Mouse (Mus musculus) small intestine, adult 2 months (tissue): ENCODE results near the gene Racgap1. TPM values are rescaled to one million over a fixed set of nuclear protein-coding genes. Genes with fewer than 3 reads are reported as not detected.

Experiments
- H3K27ac ChIP-seq: fragments of 200-500 bp; 2 replicates; pipeline ENCODE4 v1.5.1; 2012; ENCODE audit warnings: low read depth, low read length, control low read depth, inconsistent platforms; ENCODE audit not compliant: insufficient read depth
- H3K27me3 ChIP-seq: fragments of 200-500 bp; 2 replicates; pipeline ENCODE4 v1.6.1; 2012; ENCODE audit warnings: mild to moderate bottlenecking, moderate library complexity, low read length, inconsistent platforms; ENCODE audit not compliant: control insufficient read depth, insufficient read depth
- H3K36me3 ChIP-seq: fragments of 200-500 bp; 2 replicates; pipeline ENCODE4 v1.6.1; 2012; ENCODE audit warnings: mild to moderate bottlenecking, low read length, control low read depth, inconsistent platforms; ENCODE audit not compliant: control insufficient read depth, insufficient read depth
- H3K4me1 ChIP-seq: fragments of 200-500 bp; 2 replicates; pipeline ENCODE4 v1.6.1; 2012; ENCODE audit warnings: low read length, inconsistent platforms, mixed read lengths; ENCODE audit not compliant: control insufficient read depth, insufficient read depth, insufficient read length
- H3K4me3 ChIP-seq: fragments of 200-500 bp; 2 replicates; pipeline ENCODE4 v1.5.1; 2012; ENCODE audit warnings: low read depth, mild to moderate bottlenecking, control low read depth, inconsistent platforms, low read length, moderate library complexity
- CTCF ChIP-seq: fragments of 200-500 bp; IDR thresholded peaks from 2 replicates; pipeline ENCODE4 v1.5.1; 2012; ENCODE audit warnings: low read depth, mild to moderate bottlenecking, control low read depth, inconsistent platforms, low read length, moderate library complexity, mixed read lengths; ENCODE audit not compliant: insufficient replicate concordance, insufficient read length; ENCODE audit errors: extremely low read depth
- POLR2A ChIP-seq: fragments of 200-500 bp; IDR thresholded peaks from 2 replicates; pipeline ENCODE4 v1.6.1; 2012; ENCODE audit warnings: low read depth, mild to moderate bottlenecking, control low read depth, inconsistent platforms, low read length, moderate library complexity
- WGBS: fragments of 180-500 bp; shearing (Covaris S2); methylation state at CpG from one replicate; pipeline ENCODE4 v1.1.7; 2018; 5-methylcytosine and 5-hydroxymethylcytosine counted together
- polyA plus RNA-seq: library from polyadenylated mRNA; depleted of rRNA; stranded (reverse); fragments of >200 nt; gene quantifications from 2 replicates; pipeline ENCODE4 v1.2.3, GENCODE M21; 2012

Racgap1 gene
- polyA plus RNA-seq, 1 experiment = 12.5 TPM

GRCm38 (mm10) chr15:99690924-99691323 is 39.5 kb upstream of the Racgap1 start:
- Histone ChIP-seq H3K4me3 (no peak overlapping the region), H3K36me3 (no peaks in the 10 kb centered on the region), H3K27ac (no peak overlapping the region), H3K27me3 (no peaks in the 10 kb centered on the region), H3K4me1 (no peaks in the 10 kb centered on the region; the same call in 1 of the 2 replicates)
- TF ChIP-seq POLR2A = no peak
- no peak for TF ChIP-seq CTCF
- 48% methylated on average over 4 of the region's 4 CpGs for WGBS

DNA sequence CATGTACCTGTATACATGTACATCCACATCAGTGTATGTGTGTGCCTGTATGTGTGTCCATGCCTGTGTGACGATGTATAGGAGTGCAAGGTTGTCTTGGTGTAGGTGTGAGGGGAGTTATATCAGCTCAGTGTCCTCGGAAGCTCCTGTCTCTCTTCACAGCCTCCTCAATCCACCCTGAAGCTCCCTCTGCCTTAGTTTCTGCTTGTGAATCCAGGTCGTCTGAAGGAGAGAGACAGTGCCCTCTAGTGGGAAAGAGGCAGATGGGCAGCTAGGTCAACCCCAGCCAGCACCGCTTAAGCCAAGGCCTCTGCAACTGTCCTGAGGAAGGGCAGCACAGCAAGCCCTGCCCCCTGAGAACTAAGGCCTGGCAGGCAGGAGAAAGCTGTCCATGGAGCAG is 37.3 kb upstream of the Racgap1 start:
- H3K27ac ChIP-seq = no peak overlapping the region
- H3K4me3 ChIP-seq = no peak overlapping the region
- WGBS = 3% methylated on average over 4 of the region's 4 CpGs
- no peaks in the 10 kb centered on the region for H3K27me3 ChIP-seq
- no peaks in the 10 kb centered on the region for H3K36me3 ChIP-seq
- H3K4me1 ChIP-seq = no peaks in the 10 kb centered on the region
- TF ChIP-seq POLR2A = no peak
- TF ChIP-seq CTCF = peak; percentile 90; the same call in 1 of the 2 replicates

- 88% methylated on average over 5 of the region's 5 CpGs for WGBS
- Histone ChIP-seq H3K27ac (no peak overlapping the region), H3K4me1 (no peaks in the 10 kb centered on the region), H3K36me3 (no peaks in the 10 kb centered on the region), H3K27me3 (0 out of 2 replicates have a peak, but pooled peaks cover 3% of the 10 kb centered on the region), H3K4me3 (no peak overlapping the region)
- TF ChIP-seq POLR2A = no peak
Measured at GRCm38 (mm10) chr15:99684156-99684555, 32.7 kb upstream of the Racgap1 start.

- 89% methylated on average over 7 of the region's 7 CpGs for WGBS
- H3K36me3 ChIP-seq = no peaks in the 10 kb centered on the region
- H3K4me1 ChIP-seq = no peaks in the 10 kb centered on the region
- no peak overlapping the region for H3K27ac ChIP-seq
- H3K27me3 ChIP-seq = 0 out of 2 replicates have a peak, but pooled peaks cover 3% of the 10 kb centered on the region
- no peak for TF ChIP-seq POLR2A
- TF ChIP-seq CTCF = peak; percentile 45; the same call in 1 of the 2 replicates
- no peak overlapping the region for H3K4me3 ChIP-seq
Measured at GRCm38 (mm10) chr15:99682880-99683279, 31.4 kb upstream of the Racgap1 start.

GRCm38 (mm10) chr15:99679008-99679407 is 27.6 kb upstream of the Racgap1 start:
- H3K27ac ChIP-seq = no peak overlapping the region
- TF ChIP-seq CTCF = no peak
- TF ChIP-seq POLR2A = no peak
- H3K4me3 ChIP-seq = no peak overlapping the region
- H3K4me1 ChIP-seq = no peaks in the 10 kb centered on the region
- H3K36me3 ChIP-seq = no peaks in the 10 kb centered on the region
- 61% methylated on average over 7 of the region's 7 CpGs for WGBS
- H3K27me3 ChIP-seq = 0 out of 2 replicates have a peak, but pooled peaks cover 3% of the 10 kb centered on the region

- 14% methylated on average over 13 of the region's 13 CpGs for WGBS
- no peaks in the 10 kb centered on the region for H3K4me1 ChIP-seq
- H3K4me3 ChIP-seq = no peak overlapping the region
- no peak overlapping the region for H3K27ac ChIP-seq
- H3K36me3 ChIP-seq = no peaks in the 10 kb centered on the region
- H3K27me3 ChIP-seq = 0 out of 2 replicates have a peak, but pooled peaks cover 3% of the 10 kb centered on the region
- TF ChIP-seq CTCF = peak; percentile 37; the same call in 1 of the 2 replicates
- TF ChIP-seq POLR2A = no peak
Measured at GRCm38 (mm10) chr15:99678063-99678800, 26.8 kb upstream of the Racgap1 start.

DNA sequence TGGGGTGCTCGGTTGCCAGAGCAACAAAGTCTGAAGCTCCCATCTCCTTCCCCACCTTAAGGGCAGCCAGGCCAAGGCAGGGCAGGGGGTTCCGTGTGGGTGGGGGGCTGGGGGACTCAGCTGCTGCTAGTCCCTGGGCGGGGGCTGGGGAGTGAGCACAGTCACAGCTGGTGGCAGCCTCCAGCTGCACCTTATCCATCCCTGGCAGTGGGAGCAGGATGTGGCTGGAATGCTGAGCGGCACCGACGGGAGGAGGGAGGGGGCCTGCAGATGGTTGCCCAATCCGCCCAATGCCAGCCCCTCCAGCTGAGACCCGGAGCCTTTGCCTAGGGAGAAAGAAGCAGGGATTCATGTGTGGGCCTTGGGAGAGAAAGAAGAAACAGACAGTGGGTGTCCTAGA is 25.6 kb upstream of the Racgap1 start:
- no peaks in the 10 kb centered on the region for H3K4me1 ChIP-seq
- H3K27me3 ChIP-seq = 0 out of 2 replicates have a peak, but pooled peaks cover 3% of the 10 kb centered on the region
- 75% methylated on average over 8 of the region's 8 CpGs for WGBS
- H3K4me3 ChIP-seq = no peak overlapping the region
- H3K27ac ChIP-seq = no peak overlapping the region
- TF ChIP-seq POLR2A (no peak), CTCF (no peak)
- H3K36me3 ChIP-seq = no peaks in the 10 kb centered on the region
